Mouse (Mus musculus): ENCODE data around the gene Xrcc6.
"Not testable (repeated sequence)": the region's sequence is repeated elsewhere in the genome, so short reads cannot be mapped to it uniquely, and the experiment has no call there.

- TF ChIP-seq CTCF (IDR thresholded peaks at IDR 0.05; ENCODE audit: borderline replicate concordance, insufficient read depth, low read length); POLR2A (IDR thresholded peaks at IDR 0.05; ENCODE audit: low read depth, low read length): not testable (repeated sequence)
These were observed 18.0 kb upstream of the Xrcc6 start for GRCm38 (mm10) chr15:81969635-81970034.

Data from embryonic fibroblast, embryonic 13.5 days (primary cell).